Mouse (Mus musculus): ENCODE measurements around the gene Ctdspl. TPM values are rescaled to one million over a fixed set of nuclear protein-coding genes. Genes with fewer than 3 reads are reported as not detected.

Gene Ctdspl
- polyA plus RNA-seq, 1 experiment from 2014 or later = 6.6 TPM

GRCm38 (mm10) chr9:118980411-118980823, 54.2 kb downstream of the Ctdspl start:
- Histone ChIP-seq H3K4me1 (peaks cover 38% of the 10 kb centered on the region), H3K36me3 (peaks cover 4% of the 10 kb centered on the region; the same call in 1 of the 2 replicates), H3K27me3 (ENCODE audit: low read depth, poor library complexity, severe bottlenecking) (no peaks in the 10 kb centered on the region), H3K9me3 (replicated peaks) (no peaks in the 10 kb centered on the region), H3K27ac (replicated peaks) (peak overlapping the region; percentile 63), H3K4me3 (no peak overlapping the region)
- DNase-seq (ENCODE audit: low spot score) = peak; percentile 31
- WGBS = 17% methylated on average over 4 of the region's 4 CpGs

- Histone ChIP-seq H3K27ac (replicated peaks) (no peak overlapping the region), H3K4me3 (no peak overlapping the region), H3K9me3 (replicated peaks) (no peaks in the 10 kb centered on the region), H3K36me3 (no peaks in the 10 kb centered on the region), H3K27me3 (ENCODE audit: low read depth, poor library complexity, severe bottlenecking) (no peaks in the 10 kb centered on the region), H3K4me1 (peaks cover 51% of the 10 kb centered on the region)
- DNase-seq (ENCODE audit: low spot score) = no peak
- WGBS = 71% methylated on average over 15 of the region's 15 CpGs
Observed at GRCm38 (mm10) chr9:118984650-118985432, 58.6 kb downstream of the Ctdspl start.

GRCm38 (mm10) chr9:118986286-118986685, 60.0 kb downstream of the Ctdspl start:
- 79% methylated on average over 11 of the region's 11 CpGs for WGBS
- Histone ChIP-seq H3K36me3 (no peaks in the 10 kb centered on the region), H3K4me3 (no peak overlapping the region), H3K4me1 (peaks cover 52% of the 10 kb centered on the region), H3K9me3 (replicated peaks) (no peaks in the 10 kb centered on the region), H3K27ac (replicated peaks) (no peak overlapping the region), H3K27me3 (ENCODE audit: low read depth, poor library complexity, severe bottlenecking) (no peaks in the 10 kb centered on the region)
- DNase-seq (ENCODE audit: low spot score) = no peak

GRCm38 (mm10) chr9:118988787-118989580, 62.7 kb downstream of the Ctdspl start:
- Histone ChIP-seq H3K27me3 (ENCODE audit: low read depth, poor library complexity, severe bottlenecking) (no peaks in the 10 kb centered on the region), H3K4me1 (peaks cover 55% of the 10 kb centered on the region), H3K27ac (replicated peaks) (no peak overlapping the region), H3K36me3 (no peaks in the 10 kb centered on the region), H3K4me3 (no peak overlapping the region), H3K9me3 (replicated peaks) (no peaks in the 10 kb centered on the region)
- no peak for DNase-seq (ENCODE audit: low spot score)
- 75% methylated on average over 11 of the region's 11 CpGs for WGBS

GRCm38 (mm10) chr9:118990490-118990889, 64.2 kb downstream of the Ctdspl start:
- H3K27me3 ChIP-seq (ENCODE audit: low read depth, poor library complexity, severe bottlenecking) = no peaks in the 10 kb centered on the region
- no peak for DNase-seq (ENCODE audit: low spot score)
- no peaks in the 10 kb centered on the region for H3K9me3 ChIP-seq (replicated peaks)
- H3K36me3 ChIP-seq = no peaks in the 10 kb centered on the region
- WGBS = 88% methylated on average over 7 of the region's 7 CpGs
- H3K4me3 ChIP-seq = no peak overlapping the region
- no peak overlapping the region; the same call in 1 of the 2 replicates for H3K27ac ChIP-seq (replicated peaks)
- H3K4me1 ChIP-seq = peaks cover 43% of the 10 kb centered on the region

GRCm38 (mm10) chr9:118991750-118992585, 65.7 kb downstream of the Ctdspl start:
- WGBS = 95% methylated on average over 21 of the region's 21 CpGs
- Histone ChIP-seq H3K9me3 (replicated peaks) (no peaks in the 10 kb centered on the region), H3K27ac (replicated peaks) (no peak overlapping the region), H3K36me3 (no peaks in the 10 kb centered on the region), H3K4me3 (no peak overlapping the region), H3K4me1 (peaks cover 40% of the 10 kb centered on the region), H3K27me3 (ENCODE audit: low read depth, poor library complexity, severe bottlenecking) (no peaks in the 10 kb centered on the region)
- DNase-seq (ENCODE audit: low spot score) = no peak

- H3K36me3 ChIP-seq = no peaks in the 10 kb centered on the region
- no peaks in the 10 kb centered on the region for H3K9me3 ChIP-seq (replicated peaks)
- H3K4me1 ChIP-seq = peaks cover 35% of the 10 kb centered on the region
- WGBS = 86% methylated on average over 5 of the region's 5 CpGs
- no peak for DNase-seq (ENCODE audit: low spot score)
- no peaks in the 10 kb centered on the region for H3K27me3 ChIP-seq (ENCODE audit: low read depth, poor library complexity, severe bottlenecking)
- no peak overlapping the region for H3K4me3 ChIP-seq
- no peak overlapping the region for H3K27ac ChIP-seq (replicated peaks)
Observed at GRCm38 (mm10) chr9:118992586-118992955, 66.3 kb downstream of the Ctdspl start.

- Histone ChIP-seq H3K4me1 (peaks cover 18% of the 10 kb centered on the region), H3K4me3 (no peak overlapping the region), H3K27ac (replicated peaks) (peak overlapping the region; percentile 0; the same call in 1 of the 2 replicates), H3K36me3 (no peaks in the 10 kb centered on the region), H3K27me3 (ENCODE audit: low read depth, poor library complexity, severe bottlenecking) (no peaks in the 10 kb centered on the region), H3K9me3 (replicated peaks) (no peaks in the 10 kb centered on the region)
- no peak for DNase-seq (ENCODE audit: low spot score)
- 83% methylated on average over 12 of the region's 12 CpGs for WGBS
Observed at GRCm38 (mm10) chr9:118994524-118995227, 68.4 kb downstream of the Ctdspl start.

GRCm38 (mm10) chr9:118995539-118995938, 69.3 kb downstream of the Ctdspl start:
- Histone ChIP-seq H3K27me3 (ENCODE audit: low read depth, poor library complexity, severe bottlenecking) (no peaks in the 10 kb centered on the region), H3K4me3 (no peak overlapping the region), H3K4me1 (peaks cover 14% of the 10 kb centered on the region), H3K9me3 (replicated peaks) (no peaks in the 10 kb centered on the region), H3K27ac (replicated peaks) (peak overlapping the region; percentile 0), H3K36me3 (no peaks in the 10 kb centered on the region)
- no peak for DNase-seq (ENCODE audit: low spot score)
- 82% methylated on average over 6 of the region's 6 CpGs for WGBS

GRCm38 (mm10) chr9:118997241-118997640, 71.0 kb downstream of the Ctdspl start:
- Histone ChIP-seq H3K27ac (replicated peaks) (no peak overlapping the region), H3K9me3 (replicated peaks) (no peaks in the 10 kb centered on the region), H3K27me3 (ENCODE audit: low read depth, poor library complexity, severe bottlenecking) (no peaks in the 10 kb centered on the region), H3K4me1 (0 out of 2 replicates have a peak, but pooled peaks cover 3% of the 10 kb centered on the region), H3K4me3 (no peak overlapping the region), H3K36me3 (no peaks in the 10 kb centered on the region)
- DNase-seq (ENCODE audit: low spot score) = no peak
- 96% methylated on average over 6 of the region's 6 CpGs for whole genome bisulfite sequencing

GRCm38 (mm10) chr9:119000196-119000595, 73.9 kb downstream of the Ctdspl start:
- no peak for DNase-seq (ENCODE audit: low spot score)
- Histone ChIP-seq H3K27ac (replicated peaks) (no peak overlapping the region), H3K27me3 (ENCODE audit: low read depth, poor library complexity, severe bottlenecking) (no peaks in the 10 kb centered on the region), H3K36me3 (no peaks in the 10 kb centered on the region), H3K9me3 (replicated peaks) (no peaks in the 10 kb centered on the region), H3K4me1 (peaks cover 8% of the 10 kb centered on the region), H3K4me3 (no peak overlapping the region)
- 66% methylated on average over 6 of the region's 6 CpGs for WGBS

- WGBS = 84% methylated on average over 17 of the region's 17 CpGs
- no peaks in the 10 kb centered on the region for H3K36me3 ChIP-seq
- peaks cover 10% of the 10 kb centered on the region for H3K4me1 ChIP-seq
- DNase-seq (ENCODE audit: low spot score) = no peak
- H3K9me3 ChIP-seq (replicated peaks) = no peaks in the 10 kb centered on the region
- H3K4me3 ChIP-seq = no peak overlapping the region
- no peaks in the 10 kb centered on the region for H3K27me3 ChIP-seq (ENCODE audit: low read depth, poor library complexity, severe bottlenecking)
- H3K27ac ChIP-seq (replicated peaks) = no peak overlapping the region
Observed at GRCm38 (mm10) chr9:119002267-119002666, 76.0 kb downstream of the Ctdspl start.

All from midbrain, embryonic 10.5 days (tissue).